Mouse (Mus musculus) embryonic facial prominence, embryonic 11.5 days (tissue): ENCODE results near the gene Gpr35. TPM values are rescaled to one million over a fixed set of nuclear protein-coding genes. Genes with fewer than 3 reads are reported as not detected.
A peak's percentile ranks its signal among the peaks of the same experiment; 100 is the strongest.

Source experiments
- ATAC-seq: fragments of 200-750 bp; cut with Nextera tagmentation; replicated peaks from 2 replicates; pipeline ENCODE4 v1.8.0; 2017; ENCODE audit warnings: low read depth; ENCODE audit not compliant: insufficient number of reproducible peaks, low FRiP score, low TSS enrichment
- DNase-seq: peaks from one replicate; pipeline ENCODE4 v3.0.0-alpha.2; 2015; ENCODE audit warnings: low spot score
- H3K27ac ChIP-seq: fragments of 300-500 bp; sonication (generic); replicated peaks from 2 replicates; pipeline ENCODE4 v1.5.1; 2014; ENCODE audit warnings: mild to moderate bottlenecking, low read depth, low read length, control low read depth
- H3K27me3 ChIP-seq: fragments of 300-500 bp; sonication (generic); 2 replicates; pipeline ENCODE4 v1.6.1; 2014; ENCODE audit warnings: mild to moderate bottlenecking, low read length, moderate library complexity, mixed read lengths; ENCODE audit not compliant: control insufficient read depth, insufficient read depth
- H3K36me3 ChIP-seq: fragments of 300-500 bp; sonication (generic); replicated peaks from 2 replicates; pipeline ENCODE4 v1.6.1; 2014; ENCODE audit warnings: low read depth, mild to moderate bottlenecking, low read length, moderate library complexity, mixed read lengths; ENCODE audit not compliant: control insufficient read depth, insufficient read depth
- H3K4me1 ChIP-seq: fragments of 300-500 bp; sonication (generic); 2 replicates; pipeline ENCODE4 v1.6.1; 2014; ENCODE audit warnings: low read length, mixed read lengths; ENCODE audit not compliant: control insufficient read depth, insufficient read depth
- H3K4me2 ChIP-seq: fragments of 300-500 bp; sonication (generic); 2 replicates; pipeline ENCODE4 v1.6.1; 2014; ENCODE audit warnings: low read depth, mild to moderate bottlenecking, control low read depth, low read length, moderate library complexity
- H3K4me3 ChIP-seq: fragments of 300-500 bp; sonication (generic); 2 replicates; pipeline ENCODE4 v1.5.1; 2014; ENCODE audit warnings: low read depth, low read length, control low read depth
- H3K9ac ChIP-seq: fragments of 300-500 bp; sonication (generic); replicated peaks from 2 replicates; pipeline ENCODE4 v1.6.1; 2014; ENCODE audit warnings: mild to moderate bottlenecking, control low read depth, low read length
- H3K9me3 ChIP-seq: fragments of 300-500 bp; sonication (generic); replicated peaks from 2 replicates; pipeline ENCODE4 v1.6.1; 2016; ENCODE audit warnings: mild to moderate bottlenecking, low read length, inconsistent platforms, mixed read lengths; ENCODE audit not compliant: control insufficient read depth
- WGBS: fragments of 180-500 bp; shearing (Covaris S2); extraction: QIAGEN DNeasy Blood & Tissue Kit; methylation state at CpG from one replicate; pipeline ENCODE4 v1.1.7; 2014; 5-methylcytosine and 5-hydroxymethylcytosine counted together
- polyA plus RNA-seq: library from polyadenylated mRNA; unstranded; fragments of >200 nt; fragmentation: Nextera tagmentation; extraction: Ambion mirVana; gene quantifications from 2 replicates; pipeline ENCODE4 v1.2.1, GENCODE M21; 2014

Gpr35 gene
- polyA plus RNA-seq, 1 experiment from 2014 or later = 0.25 TPM

GRCm38 (mm10) chr1:93006061-93006460, 55.4 kb downstream of the Gpr35 start, which contains the start of gene Aqp12:
Gene Aqp12, plus strand, starts transcription at chr1:93006334.
- no peak within 1 kb of the TSS for H3K27ac ChIP-seq
- ATAC-seq = no peak
- no peaks in the 10 kb centered on the region for H3K9me3 ChIP-seq
- 77% methylated on average over 7 of the region's 7 CpGs for WGBS
- no peaks in the 10 kb centered on the region for H3K4me1 ChIP-seq
- no peak for DNase-seq
- no peaks in the 10 kb centered on the region for H3K36me3 ChIP-seq
- H3K4me2 ChIP-seq = no peak within 1 kb of the TSS
- H3K4me3 ChIP-seq = no peak within 1 kb of the TSS
- no peak within 1 kb of the TSS for H3K9ac ChIP-seq
- H3K27me3 ChIP-seq = no peaks in the 10 kb centered on the region

- Histone ChIP-seq H3K9me3 (no peaks in the 10 kb centered on the region), H3K9ac (no peak overlapping the region), H3K36me3 (no peaks in the 10 kb centered on the region), H3K4me1 (no peaks in the 10 kb centered on the region), H3K4me3 (no peak overlapping the region), H3K27ac (no peak overlapping the region), H3K4me2 (no peak overlapping the region), H3K27me3 (no peaks in the 10 kb centered on the region)
- ATAC-seq (no peak), DNase-seq (no peak)
- WGBS = 77% methylated on average over 4 of the region's 4 CpGs
These were observed 58.5 kb downstream of the Gpr35 start for GRCm38 (mm10) chr1:93009196-93009595.

GRCm38 (mm10) chr1:93010731-93011130, 60.1 kb downstream of the Gpr35 start:
- Histone ChIP-seq H3K36me3 (no peaks in the 10 kb centered on the region), H3K9ac (no peak overlapping the region), H3K27ac (no peak overlapping the region), H3K4me3 (no peak overlapping the region), H3K4me2 (no peak overlapping the region), H3K9me3 (no peaks in the 10 kb centered on the region), H3K4me1 (no peaks in the 10 kb centered on the region), H3K27me3 (no peaks in the 10 kb centered on the region)
- DNase-seq (peak; percentile 31), ATAC-seq (no peak)
- WGBS = 34% methylated on average over 3 of the region's 3 CpGs

GRCm38 (mm10) chr1:93012103-93012585, 61.5 kb downstream of the Gpr35 start:
- Histone ChIP-seq H3K4me1 (no peaks in the 10 kb centered on the region), H3K4me2 (no peak overlapping the region), H3K36me3 (no peaks in the 10 kb centered on the region), H3K4me3 (no peak overlapping the region), H3K9ac (no peak overlapping the region), H3K27ac (no peak overlapping the region), H3K27me3 (no peaks in the 10 kb centered on the region), H3K9me3 (no peaks in the 10 kb centered on the region)
- DNase-seq = no peak
- ATAC-seq = no peak
- 77% methylated on average over 7 of the region's 7 CpGs for WGBS

- no peak overlapping the region for H3K27ac ChIP-seq
- H3K4me1 ChIP-seq = no peaks in the 10 kb centered on the region
- ATAC-seq (no peak), DNase-seq (no peak)
- no peak overlapping the region for H3K4me2 ChIP-seq
- no peak overlapping the region for H3K4me3 ChIP-seq
- no peaks in the 10 kb centered on the region for H3K9me3 ChIP-seq
- no peak overlapping the region for H3K9ac ChIP-seq
- 86% methylated on average over 4 of the region's 4 CpGs for WGBS
- no peaks in the 10 kb centered on the region for H3K27me3 ChIP-seq
- no peaks in the 10 kb centered on the region for H3K36me3 ChIP-seq
These were observed 62.7 kb downstream of the Gpr35 start for GRCm38 (mm10) chr1:93013367-93013766.

- Histone ChIP-seq H3K4me2 (no peak overlapping the region), H3K36me3 (no peaks in the 10 kb centered on the region), H3K27me3 (no peaks in the 10 kb centered on the region), H3K9me3 (no peaks in the 10 kb centered on the region), H3K4me3 (no peak overlapping the region), H3K9ac (no peak overlapping the region), H3K4me1 (no peaks in the 10 kb centered on the region), H3K27ac (no peak overlapping the region)
- peak; percentile 76 for DNase-seq
- ATAC-seq = 0 out of 2 replicates have a peak, but pooled peaks have one; percentile 41
These were observed 63.8 kb downstream of the Gpr35 start for GRCm38 (mm10) chr1:93014460-93014859.

- ATAC-seq (no peak), DNase-seq (no peak)
- Histone ChIP-seq H3K36me3 (no peaks in the 10 kb centered on the region), H3K27ac (no peak overlapping the region), H3K9ac (no peak overlapping the region), H3K9me3 (no peaks in the 10 kb centered on the region), H3K4me1 (no peaks in the 10 kb centered on the region), H3K27me3 (no peaks in the 10 kb centered on the region), H3K4me3 (no peak overlapping the region), H3K4me2 (no peak overlapping the region)
- WGBS = 49% methylated on average over 2 of the region's 2 CpGs
These were observed 64.5 kb downstream of the Gpr35 start for GRCm38 (mm10) chr1:93015136-93015535.

GRCm38 (mm10) chr1:93018716-93019115, 68.1 kb downstream of the Gpr35 start:
- no peak overlapping the region for H3K9ac ChIP-seq
- H3K27ac ChIP-seq = no peak overlapping the region
- H3K4me3 ChIP-seq = no peak overlapping the region
- ATAC-seq (no peak), DNase-seq (no peak)
- no peaks in the 10 kb centered on the region for H3K36me3 ChIP-seq
- H3K4me1 ChIP-seq = no peaks in the 10 kb centered on the region
- H3K27me3 ChIP-seq = no peaks in the 10 kb centered on the region; the same call in 1 of the 2 replicates
- WGBS = 84% methylated on average over 10 of the region's 10 CpGs
- no peak overlapping the region for H3K4me2 ChIP-seq
- no peaks in the 10 kb centered on the region for H3K9me3 ChIP-seq
